Mouse (Mus musculus): ENCODE data around the gene Pdzrn3. TPM values are rescaled to one million over a fixed set of nuclear protein-coding genes. Genes with fewer than 3 reads are reported as not detected.

Gene Pdzrn3
- polyA plus RNA-seq, 1 experiment from 2014 or later: 6.4 TPM

DNA sequence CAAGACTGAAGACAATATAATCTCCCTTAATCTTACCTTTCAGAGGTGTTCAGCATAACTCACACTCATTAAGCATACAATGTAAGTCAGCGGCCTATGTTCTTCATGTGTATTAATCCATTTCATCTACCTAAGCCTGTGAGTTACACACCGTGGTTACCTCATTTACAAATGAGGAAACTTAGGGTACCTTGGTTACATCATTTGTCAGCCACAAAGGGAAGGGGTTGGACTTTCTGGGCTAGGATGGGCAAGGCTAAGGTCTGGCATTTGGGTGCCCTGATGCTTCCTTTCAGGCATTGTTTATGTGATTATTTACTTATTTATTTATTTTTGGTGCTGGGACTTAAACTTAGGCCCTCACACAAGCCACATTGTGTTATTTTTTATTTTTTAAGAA, 78.3 kb downstream of the Pdzrn3 start:
- Histone ChIP-seq H3K4me3 (ENCODE audit: low read depth, low read length) (no peak overlapping the region), H3K27me3 (ENCODE audit: control insufficient read depth, insufficient read depth, low read length) (no peaks in the 10 kb centered on the region), H3K36me3 (ENCODE audit: control insufficient read depth, insufficient read depth, low read length) (no peaks in the 10 kb centered on the region), H3K4me1 (replicated peaks; ENCODE audit: control insufficient read depth, insufficient read depth, low read length) (no peaks in the 10 kb centered on the region), H3K27ac (ENCODE audit: low read depth, low read length) (no peak overlapping the region), H3K9ac (ENCODE audit: low read length) (no peak overlapping the region), H3K9me3 (ENCODE audit: control insufficient read depth, low read length) (no peaks in the 10 kb centered on the region), H3K4me2 (ENCODE audit: low read depth, low read length, severe bottlenecking) (no peak overlapping the region)
- 91% methylated on average over 2 of the region's 2 CpGs for WGBS
- no peak for DNase-seq (ENCODE audit: low spot score)
- ATAC-seq (replicated peaks; ENCODE audit: low FRiP score): no peak

GRCm38 (mm10) chr6:101297563-101298520, 79.9 kb downstream of the Pdzrn3 start:
- 92% methylated on average over 15 of the region's 15 CpGs for WGBS
- no peak for DNase-seq (ENCODE audit: low spot score)
- ATAC-seq (replicated peaks; ENCODE audit: low FRiP score): no peak

DNA sequence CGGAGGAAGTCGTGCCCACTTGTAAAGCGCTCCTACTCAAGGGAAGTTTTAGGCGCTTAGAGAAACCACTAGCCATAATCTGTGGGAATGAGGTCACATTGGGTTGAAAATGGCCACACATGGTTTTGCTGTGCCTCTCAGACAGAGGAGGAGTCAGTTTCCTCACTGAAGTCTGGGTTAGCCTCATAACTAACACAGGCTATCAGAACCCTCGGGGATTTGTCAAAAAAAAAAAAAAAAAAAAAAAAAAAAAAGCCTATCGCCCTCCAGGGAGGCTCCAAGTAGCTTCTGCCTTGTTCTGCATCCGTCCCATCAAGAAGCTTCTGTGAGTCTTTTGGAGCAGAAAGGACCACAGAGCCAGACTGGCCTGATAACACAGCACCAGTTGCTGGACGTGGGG, 80.7 kb downstream of the Pdzrn3 start:
- Histone ChIP-seq H3K4me2 (ENCODE audit: low read depth, low read length, severe bottlenecking) (no peak overlapping the region), H3K9ac (ENCODE audit: low read length) (no peak overlapping the region), H3K4me1 (replicated peaks; ENCODE audit: control insufficient read depth, insufficient read depth, low read length) (no peaks in the 10 kb centered on the region), H3K9me3 (ENCODE audit: control insufficient read depth, low read length) (no peaks in the 10 kb centered on the region), H3K27me3 (ENCODE audit: control insufficient read depth, insufficient read depth, low read length) (no peaks in the 10 kb centered on the region), H3K36me3 (ENCODE audit: control insufficient read depth, insufficient read depth, low read length) (no peaks in the 10 kb centered on the region), H3K27ac (ENCODE audit: low read depth, low read length) (no peak overlapping the region), H3K4me3 (ENCODE audit: low read depth, low read length) (no peak overlapping the region)
- WGBS: 86% methylated on average over 8 of the region's 8 CpGs
- ATAC-seq (replicated peaks; ENCODE audit: low FRiP score): no peak
- DNase-seq (ENCODE audit: low spot score): no peak

More at GRCm38 (mm10) chr6:101297563-101298520, 79.9 kb downstream of the Pdzrn3 start:
- Histone ChIP-seq H3K9me3 (ENCODE audit: control insufficient read depth, low read length) (no peaks in the 10 kb centered on the region), H3K27me3 (ENCODE audit: control insufficient read depth, insufficient read depth, low read length) (no peaks in the 10 kb centered on the region), H3K9ac (ENCODE audit: low read length) (no peak overlapping the region), H3K27ac (ENCODE audit: low read depth, low read length) (no peak overlapping the region), H3K4me3 (ENCODE audit: low read depth, low read length) (no peak overlapping the region), H3K4me2 (ENCODE audit: low read depth, low read length, severe bottlenecking) (no peak overlapping the region), H3K36me3 (ENCODE audit: control insufficient read depth, insufficient read depth, low read length) (no peaks in the 10 kb centered on the region), H3K4me1 (replicated peaks; ENCODE audit: control insufficient read depth, insufficient read depth, low read length) (no peaks in the 10 kb centered on the region)

DNA sequence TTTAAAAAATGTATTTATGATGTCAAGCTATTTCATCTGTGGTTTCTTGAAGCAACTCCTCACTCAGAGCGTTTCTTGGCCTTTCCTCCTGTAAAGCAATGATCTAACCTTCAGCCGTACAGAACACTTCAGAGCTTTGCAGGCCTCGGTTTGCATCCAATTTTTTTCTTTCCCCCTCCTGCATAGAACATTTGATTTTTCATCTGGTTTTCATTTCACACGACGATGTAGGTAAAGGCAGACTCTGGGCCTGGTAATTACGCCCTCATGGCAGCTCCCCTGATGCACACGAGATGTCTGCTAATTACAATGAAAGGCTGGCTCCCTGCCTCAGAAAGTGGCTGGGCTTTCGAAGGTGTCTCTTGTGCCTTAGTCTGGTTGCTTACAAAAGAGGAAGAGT, 81.4 kb downstream of the Pdzrn3 start:
- no peak overlapping the region for H3K27ac ChIP-seq (ENCODE audit: low read depth, low read length)
- H3K36me3 ChIP-seq (ENCODE audit: control insufficient read depth, insufficient read depth, low read length): no peaks in the 10 kb centered on the region
- H3K4me2 ChIP-seq (ENCODE audit: low read depth, low read length, severe bottlenecking): no peak overlapping the region
- no peaks in the 10 kb centered on the region for H3K4me1 ChIP-seq (replicated peaks; ENCODE audit: control insufficient read depth, insufficient read depth, low read length)
- WGBS: 62% methylated on average over 8 of the region's 8 CpGs
- H3K27me3 ChIP-seq (ENCODE audit: control insufficient read depth, insufficient read depth, low read length): no peaks in the 10 kb centered on the region
- no peak overlapping the region for H3K9ac ChIP-seq (ENCODE audit: low read length)
- DNase-seq (ENCODE audit: low spot score) (no peak), ATAC-seq (replicated peaks; ENCODE audit: low FRiP score) (no peak)
- H3K4me3 ChIP-seq (ENCODE audit: low read depth, low read length): no peak overlapping the region
- no peaks in the 10 kb centered on the region for H3K9me3 ChIP-seq (ENCODE audit: control insufficient read depth, low read length)

DNA sequence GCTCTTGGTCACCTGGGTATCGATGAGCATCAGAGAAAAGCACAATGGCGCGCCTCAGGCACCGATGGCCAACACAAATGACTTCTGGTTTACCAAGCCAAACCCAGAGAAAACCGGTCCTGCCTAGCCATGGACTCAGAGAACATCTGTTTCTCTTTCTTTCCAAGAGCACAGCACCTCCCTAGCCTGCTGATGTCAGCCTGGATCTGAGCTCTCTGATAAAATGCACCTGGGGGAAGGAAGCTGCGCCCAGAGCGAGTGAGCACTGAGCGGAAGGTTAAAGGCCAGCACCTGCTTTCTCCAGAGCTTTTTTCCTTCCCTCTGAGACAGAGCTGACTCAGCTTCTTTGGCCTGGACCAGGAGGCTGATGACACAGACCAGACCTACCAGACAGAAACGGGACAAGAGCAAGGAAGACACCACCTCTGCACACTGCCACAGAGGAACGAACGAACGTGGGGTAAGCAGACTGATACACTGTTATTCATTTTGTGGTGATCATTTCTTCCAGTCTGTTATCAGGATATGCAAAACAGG, 84.6 kb downstream of the Pdzrn3 start:
- no peak overlapping the region for H3K27ac ChIP-seq (ENCODE audit: low read depth, low read length)
- H3K9ac ChIP-seq (ENCODE audit: low read length): no peak overlapping the region
- no peaks in the 10 kb centered on the region for H3K36me3 ChIP-seq (ENCODE audit: control insufficient read depth, insufficient read depth, low read length)
- H3K4me3 ChIP-seq (ENCODE audit: low read depth, low read length): no peak overlapping the region
- H3K27me3 ChIP-seq (ENCODE audit: control insufficient read depth, insufficient read depth, low read length): no peaks in the 10 kb centered on the region
- no peak overlapping the region for H3K4me2 ChIP-seq (ENCODE audit: low read depth, low read length, severe bottlenecking)
- no peaks in the 10 kb centered on the region for H3K9me3 ChIP-seq (ENCODE audit: control insufficient read depth, low read length)
- 80% methylated on average over 12 of the region's 12 CpGs for WGBS
- H3K4me1 ChIP-seq (replicated peaks; ENCODE audit: control insufficient read depth, insufficient read depth, low read length): no peaks in the 10 kb centered on the region
- no peak for ATAC-seq (replicated peaks; ENCODE audit: low FRiP score)
- DNase-seq (ENCODE audit: low spot score): no peak

- Histone ChIP-seq H3K4me2 (ENCODE audit: low read depth, low read length, severe bottlenecking) (no peak overlapping the region), H3K9ac (ENCODE audit: low read length) (no peak overlapping the region), H3K27me3 (ENCODE audit: control insufficient read depth, insufficient read depth, low read length) (no peaks in the 10 kb centered on the region), H3K9me3 (ENCODE audit: control insufficient read depth, low read length) (no peaks in the 10 kb centered on the region), H3K4me1 (replicated peaks; ENCODE audit: control insufficient read depth, insufficient read depth, low read length) (no peaks in the 10 kb centered on the region), H3K36me3 (ENCODE audit: control insufficient read depth, insufficient read depth, low read length) (no peaks in the 10 kb centered on the region), H3K4me3 (ENCODE audit: low read depth, low read length) (no peak overlapping the region), H3K27ac (ENCODE audit: low read depth, low read length) (no peak overlapping the region)
- ATAC-seq (replicated peaks; ENCODE audit: low FRiP score): no peak
- DNase-seq (ENCODE audit: low spot score): no peak
- WGBS: 67% methylated on average over 2 of the region's 2 CpGs
Observed at GRCm38 (mm10) chr6:101291944-101292343, 85.8 kb downstream of the Pdzrn3 start.

GRCm38 (mm10) chr6:101290160-101290559, 87.5 kb downstream of the Pdzrn3 start:
- no peaks in the 10 kb centered on the region for H3K4me1 ChIP-seq (replicated peaks; ENCODE audit: control insufficient read depth, insufficient read depth, low read length)
- 81% methylated on average over 2 of the region's 2 CpGs for WGBS
- no peak overlapping the region for H3K9ac ChIP-seq (ENCODE audit: low read length)
- H3K36me3 ChIP-seq (ENCODE audit: control insufficient read depth, insufficient read depth, low read length): no peaks in the 10 kb centered on the region
- H3K27me3 ChIP-seq (ENCODE audit: control insufficient read depth, insufficient read depth, low read length): no peaks in the 10 kb centered on the region
- H3K27ac ChIP-seq (ENCODE audit: low read depth, low read length): no peak overlapping the region
- no peak overlapping the region for H3K4me2 ChIP-seq (ENCODE audit: low read depth, low read length, severe bottlenecking)
- no peaks in the 10 kb centered on the region for H3K9me3 ChIP-seq (ENCODE audit: control insufficient read depth, low read length)
- no peak overlapping the region for H3K4me3 ChIP-seq (ENCODE audit: low read depth, low read length)
- ATAC-seq (replicated peaks; ENCODE audit: low FRiP score): no peak
- DNase-seq (ENCODE audit: low spot score): no peak

DNA sequence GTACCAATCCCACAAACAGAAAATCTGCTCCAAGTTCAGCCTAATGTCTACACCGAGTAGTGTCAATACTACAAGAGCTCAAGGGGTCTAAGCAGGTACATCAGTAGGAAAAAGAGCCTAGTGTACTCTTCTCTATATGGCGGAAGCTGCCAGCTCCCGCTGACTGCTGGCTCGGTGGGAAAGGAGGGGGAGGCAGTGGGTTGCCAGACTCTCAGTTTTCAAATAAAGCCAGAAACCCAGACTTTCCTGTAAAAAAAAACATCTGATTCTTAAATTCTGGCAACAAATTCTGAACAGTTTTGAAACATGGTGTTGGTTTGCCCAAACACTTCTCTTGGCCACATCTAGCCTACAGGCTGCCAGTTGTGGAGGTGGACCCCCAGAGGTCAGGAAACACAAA, 88.3 kb downstream of the Pdzrn3 start:
- H3K27ac ChIP-seq (ENCODE audit: low read depth, low read length): no peak overlapping the region
- WGBS: 87% methylated on average over 4 of the region's 4 CpGs
- no peak overlapping the region for H3K9ac ChIP-seq (ENCODE audit: low read length)
- no peaks in the 10 kb centered on the region for H3K9me3 ChIP-seq (ENCODE audit: control insufficient read depth, low read length)
- H3K27me3 ChIP-seq (ENCODE audit: control insufficient read depth, insufficient read depth, low read length): no peaks in the 10 kb centered on the region
- H3K4me2 ChIP-seq (ENCODE audit: low read depth, low read length, severe bottlenecking): no peak overlapping the region
- ATAC-seq (replicated peaks; ENCODE audit: low FRiP score): no peak
- peaks cover under 1% of the 10 kb centered on the region; the same call in 1 of the 2 replicates for H3K4me1 ChIP-seq (replicated peaks; ENCODE audit: control insufficient read depth, insufficient read depth, low read length)
- no peak overlapping the region for H3K4me3 ChIP-seq (ENCODE audit: low read depth, low read length)
- no peak for DNase-seq (ENCODE audit: low spot score)
- H3K36me3 ChIP-seq (ENCODE audit: control insufficient read depth, insufficient read depth, low read length): no peaks in the 10 kb centered on the region

All from forebrain, embryonic 11.5 days (tissue).